Mouse (Mus musculus) T-helper 17 cell (primary cell): ENCODE measurements around the gene Gm20388.
"Not testable (repeated sequence)": the region's sequence is repeated elsewhere in the genome, so short reads cannot be mapped to it uniquely, and the experiment has no call there.

Experiments used
- in situ Hi-C, 2 experiments: fragments of 300-600 bp; cut with MboI, MseI; formaldehyde crosslinking; loops; 1 replicate in 1 of 2; 2 replicates in 1 of 2; pipeline ENCODE4 v1.15.1; 2025; ENCODE audit warnings: high pct_unique_total_duplicates in 2 of 2

Gm20388 gene

DNA sequence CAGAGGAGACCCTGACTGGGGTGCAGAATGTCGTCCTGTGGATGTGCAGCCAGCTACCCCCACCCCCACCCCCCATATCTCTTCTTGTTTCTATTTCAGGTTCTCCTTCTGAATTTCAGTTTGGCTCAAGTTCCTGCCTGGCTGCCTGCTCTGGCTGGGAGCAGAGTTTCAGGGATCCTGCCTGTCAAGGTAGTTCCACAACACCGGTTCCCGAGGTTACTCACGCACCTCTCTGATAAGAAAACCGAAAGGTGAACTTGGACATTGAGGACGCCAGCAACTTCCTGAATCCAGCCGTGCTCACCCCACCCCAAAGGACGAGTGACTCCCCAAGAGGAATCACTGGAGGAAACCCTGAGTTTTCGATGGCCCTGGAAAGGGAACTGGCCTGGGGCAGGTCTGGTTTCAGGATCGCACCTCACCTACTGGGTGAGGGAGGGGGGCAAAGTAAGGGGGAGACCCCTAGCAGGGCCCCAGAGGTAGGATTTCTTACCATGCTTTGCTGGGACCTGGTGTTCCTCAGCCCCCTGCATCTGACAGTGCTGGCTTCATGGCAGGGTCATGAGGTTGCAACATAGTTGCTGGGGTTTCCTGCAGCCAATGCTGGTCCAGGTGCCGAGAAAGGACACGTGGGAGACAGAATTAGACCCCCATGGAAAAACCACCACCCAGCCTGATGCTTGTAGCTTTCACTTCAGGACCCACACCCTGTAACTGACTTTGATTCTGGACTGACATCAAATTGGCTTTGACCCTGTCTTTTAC, 858.0 kb downstream of the Gm20388 start:
- in situ Hi-C loops = no loop called here

DNA sequence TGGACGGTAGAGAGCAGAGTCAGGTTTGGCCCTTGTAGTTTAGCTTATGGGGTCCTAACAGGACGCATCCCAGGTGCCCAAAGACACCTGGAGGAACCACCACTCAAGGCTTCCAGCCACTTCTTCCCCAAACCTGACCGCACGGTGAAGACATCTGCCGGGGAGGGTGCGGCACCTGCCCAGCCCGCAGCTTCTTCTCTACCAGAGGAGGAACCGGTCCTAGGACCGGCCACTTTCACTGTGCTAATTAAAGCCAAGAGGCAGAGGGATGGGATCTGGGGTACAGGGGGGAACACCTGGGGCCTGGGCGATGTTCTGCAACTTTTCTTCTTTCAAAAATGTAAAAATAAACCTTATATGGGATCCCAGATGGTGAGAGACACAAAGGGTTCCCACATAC, 866.5 kb downstream of the Gm20388 start:
- in situ Hi-C loops = no loop called here

DNA sequence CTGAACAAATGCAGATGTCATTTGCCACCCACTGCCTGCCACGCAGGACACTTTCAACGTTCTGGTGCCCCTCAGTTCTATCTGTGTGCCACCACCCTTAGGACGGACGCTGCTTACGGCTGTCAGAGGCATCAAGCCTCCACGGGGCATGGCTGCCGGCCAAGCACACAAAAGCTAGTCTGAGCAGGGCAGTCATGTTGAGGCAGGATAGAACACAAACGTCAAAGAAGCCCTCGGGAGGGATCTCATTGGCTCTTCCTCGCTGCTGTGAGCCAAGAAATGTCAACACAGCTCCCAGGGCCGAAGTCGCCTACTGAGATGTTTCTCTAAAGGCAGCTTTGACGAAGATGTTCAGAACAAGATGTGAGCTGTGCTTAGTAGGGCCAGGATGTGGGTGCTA, 867.1 kb downstream of the Gm20388 start:
- in situ Hi-C loops = no loop called here

DNA sequence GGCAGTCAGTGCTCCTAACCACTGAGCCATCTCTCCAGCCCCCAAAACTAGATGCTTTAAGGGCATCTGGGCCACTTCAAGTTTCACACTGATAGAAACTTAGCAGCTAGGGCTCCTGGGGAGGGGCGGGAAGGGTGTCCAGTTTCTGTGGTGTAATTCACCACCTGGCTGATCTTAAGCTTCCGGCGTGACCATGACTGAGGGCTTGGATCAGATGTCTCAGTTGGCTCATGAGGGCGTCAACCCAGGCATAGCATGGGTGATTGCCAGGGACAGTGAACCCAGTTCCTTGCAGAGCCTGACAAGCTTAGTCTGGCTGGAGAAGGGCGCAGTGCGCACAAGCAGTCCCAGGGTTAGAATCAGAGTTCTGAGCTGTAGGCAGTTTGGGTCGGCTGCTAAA, 868.5 kb downstream of the Gm20388 start:
- in situ Hi-C loops = no loop called here

DNA sequence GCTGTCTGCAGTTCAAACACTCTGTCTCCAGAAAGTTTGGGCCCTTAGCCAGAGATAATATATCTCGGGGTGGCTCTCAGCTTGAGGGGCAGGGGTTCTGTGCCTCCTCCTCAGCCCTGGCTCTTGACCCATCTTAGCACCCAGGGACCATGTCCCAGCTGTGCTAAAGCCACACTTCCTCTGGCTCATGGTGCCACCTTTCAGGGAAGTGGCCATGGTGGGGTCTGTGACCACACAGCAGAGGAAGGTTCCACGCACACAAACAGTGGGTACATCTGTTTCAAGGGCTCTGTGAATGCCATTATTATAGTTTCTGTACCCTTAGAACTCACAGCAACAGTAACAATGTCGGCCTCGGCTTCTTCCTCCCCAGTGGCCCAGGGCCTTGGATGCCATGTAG, 873.1 kb downstream of the Gm20388 start:
- in situ Hi-C loops = no loop called here

DNA sequence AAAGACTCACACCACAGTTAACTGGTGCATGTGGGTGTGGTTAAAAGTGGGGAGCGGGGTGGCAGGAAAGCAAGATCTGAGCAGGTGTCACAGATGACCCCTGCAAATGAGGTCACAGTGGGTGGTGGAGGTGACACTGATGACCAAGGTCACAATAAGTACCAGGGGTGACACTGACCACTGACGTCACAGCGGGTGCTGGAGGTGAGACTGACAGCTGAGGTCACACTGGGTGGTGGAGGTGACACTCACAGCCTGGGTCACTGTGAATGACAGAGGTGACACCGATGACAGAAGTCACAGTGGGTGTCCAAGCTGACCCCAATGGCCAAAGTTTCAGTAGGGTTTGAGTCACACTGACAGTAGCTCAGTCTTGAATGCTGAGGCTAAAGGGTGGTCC, 876.1 kb downstream of the Gm20388 start:
- in situ Hi-C loops = loop anchor here in 1 of 2 experiments (5.0 kb wide), 1 partner anchor 34 kb away; no protein-coding TSS in a partner anchor

DNA sequence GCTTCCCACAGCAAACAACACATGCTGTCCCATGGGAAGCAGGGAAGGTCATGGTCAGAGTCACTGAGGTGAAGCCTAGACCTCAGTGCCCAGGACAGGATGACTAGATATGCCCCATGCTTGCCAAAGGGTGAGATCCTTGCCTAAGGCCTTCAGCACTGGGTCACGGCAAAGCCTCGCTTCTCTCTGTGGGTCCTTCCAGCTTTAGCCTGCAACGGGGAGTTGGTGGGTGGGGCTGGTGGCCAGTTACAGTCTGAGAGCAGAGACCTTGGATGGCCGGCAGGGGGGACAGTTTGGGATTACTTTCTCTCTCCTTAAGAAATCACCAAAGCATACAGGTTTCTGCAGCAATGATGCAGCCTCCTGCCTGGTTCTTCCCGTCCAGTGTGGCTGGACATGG, 877.0 kb downstream of the Gm20388 start:
- in situ Hi-C loops = loop anchor here in 1 of 2 experiments (5.0 kb wide), 1 partner anchor 35 kb away; no protein-coding TSS in a partner anchor

DNA sequence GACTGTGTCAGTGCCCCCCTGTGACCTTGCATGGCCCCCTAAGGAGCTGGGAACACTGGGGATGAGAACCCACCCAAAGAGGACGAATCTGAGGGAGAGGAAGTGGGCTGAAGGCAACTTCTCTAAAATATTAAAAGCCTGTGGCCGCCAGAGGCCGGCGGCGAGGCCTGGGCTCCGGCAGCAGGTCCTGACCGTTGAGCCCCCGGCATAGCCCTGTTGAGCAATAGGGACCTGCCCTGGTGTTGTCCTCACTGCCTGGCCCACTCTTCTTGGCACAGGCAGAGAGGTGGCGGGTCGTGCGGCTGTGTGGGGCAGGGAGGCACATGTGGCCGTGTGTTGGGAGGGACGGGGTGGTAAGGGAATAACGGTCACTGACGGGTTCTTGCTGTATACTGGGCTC, 882.1 kb downstream of the Gm20388 start:
- in situ Hi-C loops = loop anchor here in 1 of 2 experiments (5.0 kb wide), 2 partner anchors 40 to 115 kb away; no protein-coding TSS in a partner anchor

DNA sequence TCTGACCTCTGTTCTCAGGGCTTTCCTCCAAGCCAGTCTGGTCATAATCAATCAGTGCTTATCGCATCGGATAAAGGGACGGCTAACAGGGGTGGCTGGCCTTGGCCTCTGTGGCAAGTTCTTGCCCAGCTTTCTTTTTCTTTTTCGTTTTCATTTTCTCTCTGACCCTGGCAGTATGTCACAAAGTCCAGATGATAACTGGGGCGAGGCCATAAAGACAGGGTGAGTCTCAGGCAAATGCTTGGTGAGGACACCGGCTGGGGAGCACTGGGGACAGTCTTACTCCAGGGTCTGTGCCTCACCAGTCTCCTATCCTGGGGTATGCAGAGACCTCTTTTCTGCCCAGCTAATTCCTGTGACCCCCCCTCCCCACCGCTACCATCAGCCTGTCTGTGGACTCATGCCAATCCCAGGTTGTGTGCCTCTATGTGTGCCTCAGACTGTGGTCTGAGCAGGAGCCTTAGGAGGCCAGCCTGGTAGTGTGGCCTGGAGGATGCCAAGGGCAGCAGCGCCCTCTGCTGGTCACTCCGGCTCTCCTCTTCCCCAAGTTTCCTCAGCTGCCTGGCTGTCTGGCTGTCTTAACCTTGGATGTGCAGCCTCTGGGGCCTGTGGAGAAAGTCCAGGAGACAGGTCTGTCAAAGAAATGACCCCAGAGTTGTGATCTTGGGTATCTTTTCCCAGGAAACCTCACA, 885.4 kb downstream of the Gm20388 start:
- in situ Hi-C loops = loop anchor here in 1 of 2 experiments (5.0 kb wide), 1 partner anchor 119 kb away; no protein-coding TSS in a partner anchor

DNA sequence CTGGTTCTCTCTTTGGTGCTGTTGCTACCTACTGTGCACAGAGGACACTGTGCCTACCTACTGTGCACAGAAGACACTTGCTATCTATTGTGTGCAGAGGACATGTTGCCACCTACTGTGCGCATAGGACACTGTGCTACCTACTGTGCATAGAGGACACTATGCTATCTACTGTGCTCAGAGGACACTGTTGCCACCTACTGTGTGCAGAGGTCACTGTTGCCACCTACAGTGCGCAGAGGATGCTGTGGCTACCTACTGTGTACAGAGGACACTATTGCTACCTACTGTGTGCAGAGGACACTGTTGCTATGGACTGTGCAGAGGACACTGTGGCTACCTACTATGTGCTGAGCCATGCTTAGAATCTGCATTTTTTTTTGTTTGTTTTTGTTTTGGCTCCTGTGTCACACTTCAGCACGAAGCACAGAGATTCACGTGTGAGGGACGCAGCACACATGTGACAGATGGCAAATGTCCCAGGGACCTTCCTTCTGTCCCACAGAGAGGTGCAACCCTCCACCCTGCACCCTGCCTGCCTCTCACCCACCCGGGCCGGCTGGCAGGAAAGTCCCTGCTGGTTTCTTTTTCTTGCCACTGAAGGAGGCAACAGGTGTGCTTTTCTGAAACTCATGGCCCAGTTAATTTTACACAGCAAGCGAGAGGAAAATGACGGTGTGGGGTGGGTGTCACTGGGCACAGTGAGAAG, 886.5 kb downstream of the Gm20388 start:
- in situ Hi-C loops = loop anchor here in 1 of 2 experiments (5.0 kb wide), 1 partner anchor 120 kb away; no protein-coding TSS in a partner anchor

DNA sequence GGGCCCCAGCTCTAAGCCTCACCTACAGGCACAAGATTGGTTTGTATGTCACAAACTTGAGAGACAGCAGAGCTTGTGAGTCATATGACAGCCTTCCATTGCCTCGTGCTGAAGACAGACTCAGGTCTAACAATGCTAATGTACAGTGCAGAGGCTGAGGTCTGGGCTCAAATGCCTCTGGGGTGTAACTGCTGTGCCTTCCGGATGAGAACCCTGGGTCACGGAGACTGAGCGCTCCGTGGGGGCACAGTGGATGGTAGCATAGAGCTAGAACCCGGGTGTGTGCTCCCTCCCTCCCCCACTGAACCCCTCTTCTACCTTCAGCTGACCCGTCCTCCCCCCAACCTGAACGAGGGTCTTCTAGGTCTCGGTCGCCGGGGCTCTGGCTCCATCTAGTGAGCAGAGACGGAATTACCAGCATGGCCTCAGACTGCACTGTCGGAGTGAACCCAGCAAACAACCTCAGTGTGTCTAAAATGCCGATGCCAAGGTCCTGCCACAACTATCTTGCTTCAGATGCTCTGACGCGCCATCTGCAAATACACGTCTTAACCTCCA, 889.7 kb downstream of the Gm20388 start:
- in situ Hi-C loops = no loop called here

DNA sequence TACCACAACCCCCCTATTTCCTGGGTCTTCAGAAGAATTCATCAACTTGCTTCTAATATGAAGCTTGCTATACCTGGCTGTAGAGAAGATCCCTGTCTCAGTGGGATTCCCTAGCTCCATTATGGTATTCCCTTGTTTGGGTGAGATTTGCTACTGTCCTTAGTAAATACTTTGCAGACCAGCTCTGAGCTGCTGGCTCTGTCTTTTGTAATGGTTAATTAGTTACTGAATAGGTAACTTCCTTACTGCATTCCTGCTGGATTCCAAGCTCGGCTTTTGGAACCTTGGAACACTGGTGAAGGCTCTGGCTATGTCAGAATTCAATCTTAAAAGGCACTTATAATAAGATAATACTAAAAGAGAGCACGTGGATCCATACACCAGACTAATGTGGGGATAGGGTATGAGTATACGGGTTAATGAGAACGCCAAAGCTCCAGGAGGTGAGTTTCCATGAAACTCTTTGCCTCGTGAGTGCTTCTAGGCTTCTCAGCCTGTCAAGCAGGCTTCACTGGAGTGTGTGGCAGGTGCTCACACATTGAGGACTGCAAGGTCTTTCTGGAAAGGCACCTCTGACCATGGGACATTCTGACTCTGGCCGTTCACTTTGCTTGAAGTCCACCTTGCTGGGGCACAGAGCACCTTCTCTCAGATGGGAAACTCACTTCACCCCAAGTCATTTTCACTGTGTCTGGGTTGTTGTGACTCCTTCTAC, 893.2 kb downstream of the Gm20388 start:
- in situ Hi-C loops = not testable (repeated sequence)

DNA sequence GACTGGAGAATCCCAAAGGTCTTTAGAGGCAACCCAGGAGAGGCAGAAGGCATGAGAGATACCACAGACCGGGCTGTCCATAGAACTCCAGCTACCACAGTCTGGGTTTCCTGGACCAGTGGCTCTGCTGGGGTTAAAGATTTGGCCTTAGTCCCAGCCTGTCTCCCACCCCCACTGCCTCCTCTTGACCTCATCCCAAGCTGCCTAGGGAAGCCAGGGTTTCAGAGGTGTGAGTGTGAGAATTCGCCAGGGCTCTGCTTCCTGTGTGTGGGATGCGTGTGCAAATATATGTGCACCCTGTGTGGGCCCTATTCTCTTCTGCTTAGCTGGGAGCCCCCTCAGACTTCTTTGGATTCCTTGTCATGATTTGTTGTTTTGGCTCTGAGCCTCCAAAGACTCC, 894.1 kb downstream of the Gm20388 start:
- in situ Hi-C loops = no loop called here

DNA sequence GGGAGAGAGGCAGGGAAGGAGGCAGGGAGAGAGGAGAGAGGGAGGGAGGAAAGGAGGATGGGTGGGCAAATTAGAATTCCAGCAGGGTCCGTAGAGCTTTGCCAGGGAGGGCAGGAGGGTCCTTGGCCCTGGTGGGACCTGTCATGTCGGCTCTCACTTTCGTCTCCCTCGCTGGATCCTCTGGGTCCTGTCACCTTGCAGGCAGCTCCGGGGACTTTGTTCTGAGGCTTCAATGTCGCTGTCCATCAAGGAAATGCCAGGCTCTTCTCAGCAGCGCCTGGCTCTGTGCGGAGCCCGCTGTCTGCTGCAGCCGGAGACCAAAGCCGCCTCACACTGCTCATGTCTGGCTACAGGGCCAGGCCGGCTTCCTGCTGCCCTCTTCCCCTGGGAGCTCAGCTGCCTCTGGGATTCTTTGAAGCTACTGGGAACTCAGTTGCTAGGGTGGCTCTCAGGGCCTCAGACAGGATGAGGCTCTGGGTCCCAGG, 896.2 kb downstream of the Gm20388 start:
- in situ Hi-C loops = no loop called here

DNA sequence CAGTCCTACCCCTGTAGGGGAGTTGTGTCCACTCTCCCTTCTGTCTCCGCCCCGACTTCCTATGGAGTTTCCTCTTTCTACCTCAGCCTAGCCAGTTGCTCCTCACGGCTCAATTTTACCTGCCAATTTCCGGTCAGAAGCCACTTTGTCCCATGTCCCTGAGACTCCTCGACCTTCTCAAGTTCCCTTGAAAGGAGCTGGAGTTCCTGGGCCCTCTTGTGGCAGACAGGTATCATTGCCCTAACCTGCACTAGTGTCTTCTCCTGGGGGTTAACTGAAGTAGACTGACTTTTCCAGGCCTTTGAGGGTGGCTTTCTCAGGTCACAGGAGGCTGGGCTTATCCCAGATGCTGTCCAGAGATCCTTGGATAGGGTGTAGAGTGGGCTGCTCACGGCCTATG, 897.1 kb downstream of the Gm20388 start:
- in situ Hi-C loops = no loop called here

DNA sequence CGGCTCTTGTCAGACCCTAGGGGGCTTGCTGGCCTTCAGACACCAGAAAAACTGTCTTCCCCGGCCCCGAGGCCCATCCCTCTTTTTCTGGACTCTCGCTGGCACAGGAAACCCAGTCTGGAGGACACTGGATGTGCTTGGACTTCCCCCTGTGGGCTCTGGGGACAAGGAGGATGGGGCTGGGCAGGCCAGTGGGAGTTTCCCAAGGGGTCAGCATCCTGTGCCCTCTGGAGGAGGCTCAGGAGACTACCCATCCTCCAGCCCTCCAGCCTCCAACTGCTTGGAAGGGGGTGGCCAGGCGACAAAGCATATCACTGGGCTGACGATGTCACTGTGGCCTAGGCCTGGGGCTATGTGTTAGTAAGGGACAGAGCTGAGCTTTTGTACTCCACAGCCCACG, 898.4 kb downstream of the Gm20388 start:
- in situ Hi-C loops = no loop called here

DNA sequence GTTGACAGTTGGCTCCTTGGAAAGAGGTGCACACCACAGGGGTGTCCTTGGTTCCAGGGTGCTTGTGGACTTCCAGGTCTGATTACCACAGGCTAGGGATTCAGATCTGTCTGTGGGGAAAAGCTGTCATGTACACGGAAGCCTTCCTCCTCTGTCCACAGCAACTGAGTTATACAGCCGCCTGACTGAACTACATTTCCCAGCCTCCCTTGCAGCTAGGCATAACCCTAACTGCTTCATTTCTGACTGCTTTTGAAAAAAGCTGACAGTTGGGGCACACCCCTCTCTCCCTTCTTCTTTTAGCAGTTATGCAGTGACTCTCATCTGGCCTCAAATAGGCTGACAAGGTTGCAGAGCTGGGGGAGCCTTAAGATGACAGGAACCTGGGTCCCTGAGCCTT, 901.3 kb downstream of the Gm20388 start:
- in situ Hi-C loops = no loop called here

DNA sequence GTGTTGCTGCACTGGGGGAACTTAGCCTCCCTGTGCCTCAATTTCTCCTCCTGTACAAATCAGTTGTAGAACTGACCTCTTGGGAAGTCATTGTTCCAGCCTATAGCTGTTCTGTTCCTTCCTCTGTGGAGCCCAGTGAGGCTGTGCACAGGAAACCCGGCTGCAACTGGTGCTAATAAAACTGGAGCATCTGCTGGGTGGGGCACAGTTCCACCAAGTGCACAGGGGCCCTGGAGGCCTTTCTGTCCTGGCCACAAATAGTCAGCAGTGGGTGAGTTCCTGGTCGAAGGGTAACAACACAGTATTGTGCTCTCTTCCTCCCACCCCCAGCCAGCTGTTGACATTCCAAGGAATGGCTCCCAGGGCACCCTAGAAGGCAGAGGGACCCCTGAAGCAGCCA, 902.4 kb downstream of the Gm20388 start:
- in situ Hi-C loops = no loop called here

DNA sequence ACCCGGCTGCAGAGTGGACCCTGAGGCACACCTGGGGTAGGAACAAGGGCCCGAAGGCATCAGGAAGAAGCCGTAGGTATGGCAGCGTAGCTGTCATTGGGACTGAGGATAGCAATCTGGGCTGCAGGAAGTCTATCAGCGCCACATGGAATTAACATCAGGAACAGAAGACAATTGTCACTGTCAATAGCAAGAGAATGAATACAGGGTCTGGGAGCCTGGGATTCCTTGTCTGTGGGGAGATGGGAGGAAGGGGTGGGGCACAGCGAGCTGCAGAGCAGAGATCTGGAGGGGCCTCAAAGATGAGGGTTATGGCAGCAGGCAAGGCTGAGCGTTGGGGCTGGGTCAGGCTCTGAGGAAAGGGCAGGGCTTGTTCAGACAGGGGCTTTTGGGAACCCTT, 903.2 kb downstream of the Gm20388 start:
- in situ Hi-C loops = no loop called here

DNA sequence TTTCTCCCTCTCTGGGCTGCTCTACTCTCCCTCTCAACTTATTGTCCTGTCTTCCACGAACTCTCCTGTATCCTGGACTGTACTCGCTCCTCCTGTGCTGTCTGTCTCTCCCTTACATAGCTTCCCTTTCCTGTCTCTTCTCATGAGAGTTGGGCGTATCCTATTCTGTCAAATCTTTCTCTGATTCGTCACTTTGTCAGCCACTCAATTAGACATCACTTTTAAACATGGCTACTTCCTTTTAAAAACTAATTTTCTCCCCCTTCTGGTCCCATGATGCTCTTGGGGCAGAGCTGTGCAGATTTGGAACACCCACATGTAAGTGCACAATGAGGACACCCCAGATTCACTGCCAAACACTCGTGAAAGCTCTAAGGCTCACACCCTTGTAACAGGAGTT, 905.7 kb downstream of the Gm20388 start:
- in situ Hi-C loops = no loop called here

DNA sequence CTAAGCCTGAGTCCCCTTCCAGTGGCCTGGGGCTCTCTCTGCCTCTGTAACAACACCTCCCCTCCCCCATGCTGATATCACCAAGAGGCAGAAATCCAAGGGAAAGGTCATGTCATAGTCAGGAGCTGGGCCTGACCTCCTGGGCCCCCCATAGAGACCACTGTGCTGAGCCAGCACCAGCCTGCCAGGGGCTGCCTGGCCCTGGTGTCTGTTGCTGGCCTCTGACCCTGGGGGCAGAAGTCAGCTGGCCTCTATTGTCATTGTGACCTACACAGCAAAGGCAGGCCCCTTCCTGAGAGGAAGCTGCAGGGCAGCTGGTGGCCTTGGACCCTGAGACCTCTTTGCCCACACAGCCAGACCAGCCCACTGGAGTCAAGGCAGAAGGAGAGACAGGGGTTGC, 909.3 kb downstream of the Gm20388 start:
- in situ Hi-C loops = no loop called here
